Mouse (Mus musculus): ENCODE measurements around the gene Ftcd.
A peak's percentile ranks its signal among the peaks of the same experiment; 100 is the strongest.

Gene Ftcd

DNA sequence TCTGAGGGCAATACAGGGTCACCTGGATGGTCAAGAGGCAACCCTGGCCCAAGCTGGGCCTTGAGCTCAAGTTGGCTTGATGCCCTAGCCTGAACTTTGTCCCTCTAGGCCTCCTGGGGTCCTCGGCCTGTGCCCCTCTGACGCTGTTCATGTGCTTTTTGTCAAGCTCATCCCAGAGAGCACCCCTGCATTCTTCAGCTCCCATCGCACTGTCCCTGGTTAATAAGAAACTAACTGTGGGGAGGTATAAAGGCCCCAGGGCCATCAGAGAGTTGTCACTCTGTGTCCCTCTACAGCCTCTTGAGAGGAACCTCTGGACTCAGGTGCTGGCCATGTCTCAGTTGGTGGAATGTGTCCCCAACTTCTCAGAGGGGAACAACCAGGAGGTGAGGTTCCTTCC, at the start of gene Ftcd:
Ftcd (plus strand) TSS at position 275 of the 400 bp plus-strand sequence.
- no peak for DNase-seq (ENCODE audit: low read depth, low spot score)

DNA sequence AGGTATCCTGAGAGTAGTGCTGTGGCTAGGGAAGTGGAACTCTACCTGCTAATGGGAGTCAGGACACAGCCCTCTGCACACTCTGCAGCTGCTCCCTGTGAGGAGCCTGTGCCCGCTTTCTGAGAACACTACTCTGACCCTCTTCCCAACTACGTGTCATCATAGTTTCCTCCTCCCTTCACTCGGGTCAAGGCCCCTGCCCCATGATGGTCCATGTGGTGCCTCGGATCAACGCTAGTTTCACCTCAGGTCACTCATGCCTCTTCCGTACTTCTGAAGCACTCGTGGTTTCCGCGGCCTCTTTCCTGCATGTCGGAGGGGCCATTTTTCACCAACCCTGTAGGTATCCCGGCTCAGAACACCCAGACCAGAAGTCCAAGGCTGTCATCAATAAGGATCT, 44.5 kb upstream of the Ftcd start:
- DNase-seq (ENCODE audit: low read depth, low spot score) = no peak

DNA sequence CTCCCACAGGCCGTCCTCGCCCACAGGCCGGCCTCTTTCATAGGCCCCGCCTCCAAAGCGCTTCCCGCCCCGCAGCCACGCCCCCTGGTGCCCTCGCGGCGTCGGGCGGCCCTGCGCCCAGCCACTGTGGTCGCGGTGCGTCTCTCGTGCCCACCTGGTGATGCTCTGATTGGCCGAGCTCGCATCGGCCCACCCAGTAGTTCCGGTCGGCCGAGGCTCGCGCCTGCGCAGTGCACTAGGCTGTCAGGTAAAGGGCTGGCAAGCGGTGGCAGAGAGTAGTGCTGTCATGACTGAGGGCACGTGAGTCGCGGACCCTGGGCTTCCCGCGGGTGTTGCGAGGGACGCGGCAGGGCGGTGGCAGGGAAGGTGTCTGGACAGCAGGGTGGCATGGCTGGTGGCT, 44.1 kb upstream of the Ftcd start, which contains the start of gene Lss:
Lss (plus strand) TSS at position 214 of the 400 bp plus-strand sequence.
- peak; percentile 97 for DNase-seq (ENCODE audit: low read depth, low spot score)

DNA sequence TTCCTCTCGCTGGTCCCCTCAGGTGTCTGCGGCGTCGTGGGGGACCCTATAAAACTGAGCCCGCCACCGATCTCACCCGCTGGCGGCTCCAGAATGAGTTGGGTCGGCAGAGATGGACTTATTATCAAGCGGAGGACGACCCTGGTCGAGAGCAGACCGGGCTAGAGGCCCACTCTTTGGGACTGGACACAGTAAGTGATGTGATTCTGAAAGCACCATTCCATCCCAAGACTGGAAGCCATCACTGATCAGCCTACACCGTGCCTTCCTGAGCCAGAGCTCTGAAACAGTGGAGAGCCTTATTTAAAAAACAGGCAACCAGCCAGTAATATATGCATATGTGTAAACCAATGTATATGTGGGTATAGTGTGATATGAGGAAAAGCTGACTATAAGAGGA, 43.6 kb upstream of the Ftcd start:
- no peak for DNase-seq (ENCODE audit: low read depth, low spot score)

DNA sequence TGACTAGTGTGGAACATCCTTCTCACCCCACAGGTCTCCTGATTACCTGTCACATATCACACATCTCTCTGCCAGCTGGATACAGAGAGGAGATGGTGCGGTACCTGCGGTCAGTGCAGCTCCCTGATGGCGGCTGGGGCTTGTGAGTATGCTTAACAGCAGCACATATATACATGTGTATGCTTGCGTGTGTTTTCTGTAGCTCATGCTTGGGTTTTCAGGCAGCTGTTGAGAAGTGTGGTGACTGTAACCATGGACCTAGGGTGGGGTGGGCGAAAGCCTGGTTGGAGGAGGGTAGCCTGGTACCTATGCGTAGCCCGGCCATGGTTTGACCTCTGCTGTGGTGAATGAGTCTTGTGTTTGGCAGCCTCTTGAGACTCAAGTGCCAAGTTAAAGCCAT, 39.9 kb upstream of the Ftcd start:
- no peak for DNase-seq (ENCODE audit: low read depth, low spot score)

DNA sequence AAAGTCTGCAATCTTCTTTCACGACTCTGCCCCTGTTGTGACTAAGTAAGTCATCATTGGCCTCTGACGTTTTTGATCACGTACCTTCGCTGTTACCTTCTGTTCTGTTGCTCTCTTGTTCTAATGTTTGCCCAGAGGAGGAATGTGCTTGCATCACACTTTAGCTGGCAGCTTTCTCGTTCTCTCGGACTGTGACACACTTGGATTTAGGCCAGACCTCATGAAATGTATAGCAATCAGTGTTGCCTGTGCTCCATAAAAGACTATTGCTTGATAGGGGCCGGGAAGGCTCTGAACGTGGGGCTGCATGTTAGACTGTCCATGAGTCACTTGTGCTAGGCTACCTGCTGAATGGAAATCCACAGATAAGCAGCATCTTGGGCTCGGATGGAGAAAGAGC, 37.8 kb upstream of the Ftcd start:
- no peak for DNase-seq (ENCODE audit: low read depth, low spot score)

DNA sequence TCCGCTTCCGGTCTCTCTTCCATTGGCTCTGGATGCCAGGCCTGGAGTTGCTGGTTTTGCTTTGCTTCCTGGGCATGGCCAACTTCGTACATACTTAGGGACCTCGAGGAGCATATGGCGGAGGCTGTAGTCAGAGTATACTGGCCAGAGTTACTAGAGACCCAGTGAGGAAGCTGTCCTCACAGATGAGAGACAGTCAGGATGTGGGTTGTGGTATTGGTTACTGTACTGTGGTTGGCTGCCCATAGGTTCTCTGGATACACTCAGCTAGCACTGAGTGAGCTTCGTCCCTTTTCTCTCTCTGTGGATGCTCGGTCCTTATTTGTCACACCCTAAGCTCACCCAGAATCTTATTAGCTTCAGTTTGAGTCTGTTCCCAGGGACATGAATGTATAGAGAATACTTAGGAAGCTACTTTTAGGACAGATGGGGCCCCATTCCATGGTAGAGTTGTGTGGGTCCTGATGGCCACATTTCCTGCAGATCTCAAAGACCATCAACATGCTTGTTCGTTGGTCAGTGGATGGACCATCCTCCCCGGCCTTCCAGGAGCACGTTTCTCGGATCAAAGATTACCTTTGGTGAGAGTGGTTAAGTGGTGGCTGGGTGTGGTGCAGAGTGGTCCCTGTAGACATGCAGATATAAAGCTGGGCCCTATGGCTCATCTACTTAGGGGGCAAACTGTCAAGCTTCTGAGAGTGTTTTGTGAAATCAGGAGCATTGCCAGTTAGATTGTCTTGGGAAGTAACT, 33.9 kb upstream of the Ftcd start:
- no peak for DNase-seq (ENCODE audit: low read depth, low spot score)

DNA sequence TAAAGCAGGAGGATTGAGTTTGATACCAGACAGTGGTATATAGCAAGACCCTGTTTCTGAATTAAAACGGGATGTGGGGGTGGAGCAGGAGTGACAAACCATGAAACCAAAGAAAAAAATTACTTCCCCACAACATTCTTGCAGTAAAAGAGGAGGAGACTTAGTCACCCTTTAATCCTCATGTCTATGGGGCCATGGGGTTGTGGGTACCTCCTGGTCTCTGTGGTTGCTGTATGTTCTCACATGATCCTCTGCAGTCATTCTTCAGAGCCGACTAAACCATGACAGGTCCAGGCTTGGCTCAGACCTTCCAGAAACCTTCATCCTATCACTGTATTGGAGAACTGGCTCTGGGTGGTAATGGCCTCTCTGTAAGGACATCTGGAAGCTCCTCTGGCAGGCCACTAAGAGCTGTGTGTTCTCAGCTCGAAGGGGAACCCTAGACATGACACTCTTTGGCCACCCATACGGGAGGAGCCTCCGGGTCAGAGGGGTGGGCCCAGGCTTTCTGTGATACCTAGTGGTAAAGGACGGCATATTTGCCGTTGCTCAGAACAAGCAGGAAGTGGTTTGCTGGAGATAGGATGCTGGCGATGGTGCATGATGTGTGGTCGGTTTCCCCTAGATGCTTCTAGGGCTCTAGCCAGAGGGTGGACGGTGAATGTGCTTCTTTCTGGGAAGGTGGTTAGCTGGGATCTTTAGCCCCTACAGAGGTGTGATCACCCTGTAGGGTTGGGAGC, 32.6 kb upstream of the Ftcd start:
- DNase-seq (ENCODE audit: low read depth, low spot score) = no peak

DNA sequence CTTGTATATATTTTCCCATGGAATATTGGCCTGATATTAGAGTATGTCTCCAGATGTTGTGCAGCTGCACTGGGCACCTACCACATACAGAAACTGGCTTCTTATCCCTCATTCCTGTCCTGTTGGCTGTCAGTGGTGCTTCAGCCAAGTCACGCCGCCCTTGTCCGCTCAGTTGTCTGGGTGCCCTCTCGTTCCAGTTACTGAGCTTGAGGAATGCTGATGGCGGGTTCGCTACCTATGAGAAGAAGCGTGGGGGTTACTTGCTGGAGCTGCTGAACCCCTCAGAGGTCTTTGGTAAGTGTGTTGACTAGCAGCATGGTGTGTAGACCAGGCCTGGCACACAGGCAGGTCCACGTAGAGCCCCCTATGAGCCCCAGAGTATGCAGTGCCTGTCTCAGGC, 28.9 kb upstream of the Ftcd start:
- DNase-seq (ENCODE audit: low read depth, low spot score) = no peak

DNA sequence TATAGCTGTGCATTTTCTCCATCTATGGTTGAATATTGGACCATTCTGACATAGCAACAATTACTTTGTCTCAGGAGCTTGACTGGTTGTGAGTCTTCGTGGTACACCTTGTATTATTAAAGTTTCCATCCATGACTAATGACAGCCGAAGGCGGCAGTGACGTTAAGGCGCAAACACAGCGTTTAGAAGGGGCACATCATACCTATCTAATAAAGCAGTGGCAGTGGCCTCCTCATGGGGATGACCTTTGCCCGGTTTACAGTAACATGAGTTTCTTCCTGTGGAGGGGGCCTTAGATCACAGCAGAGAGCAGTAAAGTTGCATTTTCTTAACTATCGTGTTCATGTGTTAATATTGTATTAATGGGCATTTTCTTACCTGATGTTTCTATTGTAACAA, 27.2 kb upstream of the Ftcd start:
- no peak for DNase-seq (ENCODE audit: low read depth, low spot score)

DNA sequence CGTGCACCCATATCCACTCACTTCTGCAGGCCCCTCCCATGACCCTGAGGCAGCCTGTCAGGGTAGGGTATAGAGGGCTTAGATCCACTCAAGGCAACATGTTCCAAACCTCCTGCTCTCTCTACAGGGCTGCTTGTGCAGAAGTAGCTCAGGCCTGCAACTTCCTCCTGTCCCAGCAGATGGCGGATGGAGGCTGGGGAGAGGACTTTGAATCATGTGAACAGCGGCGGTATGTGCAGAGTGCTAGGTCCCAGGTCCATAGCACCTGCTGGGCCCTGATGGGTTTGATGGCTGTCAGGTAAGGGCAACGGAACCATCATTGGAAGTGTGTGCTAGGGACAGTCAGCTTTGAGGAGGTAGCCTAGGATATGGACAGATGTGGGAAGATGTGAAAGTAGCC, 25.0 kb upstream of the Ftcd start:
- DNase-seq (ENCODE audit: low read depth, low spot score) = no peak

DNA sequence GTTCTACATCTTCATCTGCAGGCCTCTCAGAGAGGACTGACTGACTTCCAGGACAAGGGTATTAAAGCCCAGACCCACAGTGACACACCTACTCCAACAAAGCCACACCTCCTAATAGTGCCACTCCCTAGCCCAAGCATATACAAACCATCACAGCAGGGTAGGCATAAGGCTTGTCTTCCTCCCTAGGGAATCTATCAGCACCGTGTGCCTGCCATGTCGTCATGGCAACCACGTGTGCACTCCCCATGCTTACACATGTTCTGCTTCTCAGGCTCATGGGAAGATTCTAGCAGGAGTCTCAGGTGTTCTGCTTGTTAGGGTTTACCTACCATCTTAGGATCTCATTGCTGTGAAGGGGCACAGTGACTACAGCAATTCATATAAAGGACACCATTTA, 23.9 kb upstream of the Ftcd start:
- DNase-seq (ENCODE audit: low read depth, low spot score) = no peak

DNA sequence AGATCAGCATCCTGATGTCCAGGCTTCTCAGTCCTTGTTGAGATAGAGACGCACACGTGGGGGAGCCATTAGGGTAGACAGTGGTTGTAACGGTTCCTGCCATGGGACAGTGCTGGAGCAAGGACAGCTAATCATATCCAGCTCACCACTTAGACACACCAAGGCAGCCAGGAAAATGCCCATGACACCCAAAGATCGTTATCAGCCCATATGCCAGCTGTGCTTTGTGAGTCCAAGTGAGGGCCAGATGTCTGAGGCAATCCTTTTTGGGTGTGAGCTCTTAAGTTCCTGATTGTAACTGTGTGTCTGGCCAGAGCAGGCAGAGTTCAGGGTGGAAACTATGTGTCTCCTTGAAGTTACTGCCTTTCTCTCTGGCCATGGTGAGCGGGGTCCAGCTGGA, 21.4 kb upstream of the Ftcd start:
- no peak for DNase-seq (ENCODE audit: low read depth, low spot score)

DNA sequence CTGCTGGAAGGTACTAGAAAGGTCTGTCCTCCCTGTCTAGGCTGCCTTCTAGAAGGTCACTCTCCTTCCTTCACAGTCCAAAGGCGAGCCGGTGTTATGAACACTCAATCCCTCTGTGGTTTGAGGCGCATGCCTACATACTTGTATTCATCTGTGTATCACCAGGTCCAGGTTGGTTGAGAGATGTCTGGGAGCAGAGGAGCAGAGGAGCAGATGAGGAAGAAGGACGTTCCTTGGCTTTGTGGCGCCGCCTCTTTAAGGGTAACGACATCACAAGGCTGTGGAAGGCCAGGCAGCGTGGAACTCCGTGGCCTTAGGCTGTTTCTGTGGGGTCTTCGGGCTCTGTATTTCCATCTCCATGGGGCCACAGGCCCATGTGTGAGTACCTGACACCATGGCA, 13.5 kb upstream of the Ftcd start, which contains the start of gene Spatc1l:
Spatc1l (plus strand) TSS at position 301 of the 400 bp plus-strand sequence.
- no peak for DNase-seq (ENCODE audit: low read depth, low spot score)

DNA sequence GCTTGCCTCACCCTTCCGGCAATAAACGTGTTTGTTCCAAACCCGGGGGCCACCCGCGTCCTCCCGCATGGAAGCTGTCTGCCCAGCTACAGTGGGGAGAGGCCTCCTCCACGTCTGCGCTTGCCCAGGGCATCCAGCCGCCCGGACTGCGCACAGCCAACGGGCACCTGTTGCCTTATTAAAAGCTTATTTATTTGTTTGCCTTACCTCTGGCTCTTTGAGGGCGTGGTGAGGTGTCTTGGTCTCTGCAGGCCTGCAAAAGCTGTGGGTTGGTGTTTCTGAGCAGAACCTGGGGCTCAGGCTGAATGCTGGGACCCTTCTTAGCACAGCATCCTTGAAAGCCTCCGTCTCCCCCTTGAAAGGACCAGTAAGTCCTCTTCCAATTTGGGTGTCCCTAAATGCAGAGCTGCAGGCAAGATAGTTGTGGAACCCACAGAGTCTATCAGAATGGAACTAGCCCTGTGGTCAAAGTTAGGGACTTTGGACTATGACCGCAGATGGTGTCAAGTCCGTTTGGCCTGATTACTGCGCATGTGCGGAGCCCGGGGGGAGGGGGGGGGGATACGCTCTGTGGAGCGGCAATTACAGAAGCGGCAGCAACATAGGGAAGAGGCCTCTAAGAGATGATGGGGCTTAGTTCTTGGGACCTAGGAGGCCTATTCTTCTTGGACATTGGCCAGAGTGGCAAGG, 5.3 kb upstream of the Ftcd start:
- DNase-seq (ENCODE audit: low read depth, low spot score) = no peak

DNA sequence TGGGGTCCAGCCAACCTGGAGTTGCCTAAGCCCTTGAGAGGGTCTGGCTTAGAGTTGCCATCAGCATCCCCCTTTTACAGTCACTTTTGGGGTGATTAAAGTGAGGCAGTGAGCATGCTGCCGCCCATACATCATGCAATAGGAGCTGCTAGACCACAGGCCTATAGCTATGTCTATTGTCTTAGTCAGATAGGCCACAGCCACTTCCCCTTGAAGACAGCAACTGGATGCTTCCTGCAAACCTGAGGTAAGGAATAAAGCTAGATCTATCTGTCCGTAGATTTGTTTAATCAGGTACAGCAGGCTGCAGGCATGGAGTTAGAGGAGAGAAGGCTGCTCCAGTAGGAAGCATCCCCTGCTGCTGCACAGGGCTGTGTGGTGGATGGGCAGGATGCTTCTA, 4.4 kb upstream of the Ftcd start:
- no peak for DNase-seq (ENCODE audit: low read depth, low spot score)

DNA sequence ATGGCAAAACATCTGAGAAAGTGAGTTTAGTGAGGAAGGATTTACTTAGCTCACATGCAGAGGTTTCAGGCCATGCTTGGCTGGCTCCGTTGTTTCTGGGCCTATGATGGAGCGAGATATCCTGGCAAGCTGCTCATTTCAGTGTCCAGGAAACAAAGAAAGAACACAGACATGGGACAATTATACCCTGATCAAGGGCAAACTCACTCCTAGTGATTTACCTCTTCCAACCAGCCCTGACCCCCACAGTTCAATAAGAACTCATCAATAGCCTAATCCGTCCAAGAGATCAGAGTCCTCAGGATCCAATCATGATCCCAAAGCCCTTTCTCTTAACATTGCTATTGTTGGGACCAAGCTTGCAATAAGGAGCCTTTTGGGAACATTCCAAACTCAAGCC, 3.3 kb upstream of the Ftcd start:
- no peak for DNase-seq (ENCODE audit: low read depth, low spot score)

DNA sequence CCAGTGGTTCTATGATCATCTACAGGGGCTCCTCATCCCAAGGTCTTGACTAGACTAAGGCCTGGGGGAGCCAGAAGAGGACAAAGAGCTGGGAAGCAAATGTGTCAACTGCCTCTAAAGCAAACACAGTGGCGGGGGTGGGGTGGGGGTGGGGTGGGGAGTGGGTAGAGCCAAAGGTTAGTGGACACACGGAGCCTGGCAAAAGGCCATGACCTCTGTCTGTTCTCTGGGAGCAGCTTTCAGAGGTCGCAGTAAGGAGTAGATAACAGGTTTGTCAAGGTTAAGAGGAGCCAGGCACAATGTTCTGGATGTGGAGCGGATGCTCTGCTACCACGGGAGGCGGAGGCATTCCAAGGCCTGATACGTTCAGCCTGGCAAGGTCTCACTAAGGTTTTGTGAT, 1.5 kb downstream of the Ftcd start:
- DNase-seq (ENCODE audit: low read depth, low spot score) = no peak

DNA sequence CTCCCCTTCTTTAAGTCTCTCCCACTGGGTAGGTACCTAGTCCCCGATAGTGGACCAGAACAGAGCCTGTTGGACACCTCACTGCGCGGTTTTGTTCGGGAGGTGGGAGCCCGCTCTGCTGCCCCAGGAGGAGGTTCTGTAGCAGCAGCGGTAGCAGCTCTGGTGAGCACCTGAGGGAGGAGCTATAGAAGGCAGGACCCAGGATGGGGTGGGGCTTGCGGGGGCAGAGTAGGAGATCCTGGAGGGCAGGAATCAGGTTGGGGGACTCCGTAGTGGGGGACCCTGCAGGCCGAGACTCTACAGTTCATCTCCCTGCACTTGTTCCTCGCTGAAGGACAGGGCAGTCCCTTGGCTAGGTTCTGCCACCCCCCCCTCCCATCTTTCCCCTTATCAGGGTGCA, 8.7 kb downstream of the Ftcd start:
- DNase-seq (ENCODE audit: low read depth, low spot score) = no peak

DNA sequence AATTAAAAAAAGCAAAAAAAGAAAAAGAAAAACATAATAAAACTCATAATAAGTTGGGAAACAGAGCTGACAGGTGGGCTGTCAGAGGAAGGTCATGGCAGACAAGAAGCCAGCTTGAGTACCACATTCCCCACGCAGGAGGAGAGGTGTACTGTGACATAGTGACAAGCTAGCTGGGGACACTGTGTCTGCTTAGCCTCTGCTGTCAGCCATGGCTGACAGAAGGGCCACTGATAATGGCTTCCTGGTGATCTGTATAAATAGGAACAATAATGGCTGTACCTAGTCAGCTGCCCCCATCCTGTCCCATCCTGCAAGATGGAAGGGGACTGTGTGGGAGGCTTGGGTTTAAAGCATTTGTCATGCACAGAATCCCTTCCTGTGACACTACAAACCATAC, 10.7 kb downstream of the Ftcd start:
- DNase-seq (ENCODE audit: low read depth, low spot score) = no peak

DNA sequence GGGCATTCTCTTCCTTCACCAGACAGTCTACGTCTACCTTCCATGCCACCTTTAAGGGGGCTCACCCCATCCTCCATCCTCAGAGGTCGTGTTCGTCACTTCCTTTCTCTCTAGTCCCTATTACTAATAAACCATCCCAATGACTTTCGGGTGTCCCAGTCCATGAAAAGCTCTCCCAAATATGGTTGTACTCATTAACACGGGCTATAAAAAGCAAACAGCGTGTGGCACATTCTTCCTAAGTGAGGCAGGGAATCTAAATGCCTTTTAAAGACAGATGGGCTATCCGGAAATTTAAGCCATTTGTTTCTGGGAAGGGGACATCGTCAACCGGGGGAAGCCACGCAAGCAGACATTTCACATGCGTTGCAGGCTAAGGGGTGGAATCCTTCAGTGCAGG, 14.7 kb downstream of the Ftcd start:
- DNase-seq (ENCODE audit: low read depth, low spot score) = peak; percentile 8

DNA sequence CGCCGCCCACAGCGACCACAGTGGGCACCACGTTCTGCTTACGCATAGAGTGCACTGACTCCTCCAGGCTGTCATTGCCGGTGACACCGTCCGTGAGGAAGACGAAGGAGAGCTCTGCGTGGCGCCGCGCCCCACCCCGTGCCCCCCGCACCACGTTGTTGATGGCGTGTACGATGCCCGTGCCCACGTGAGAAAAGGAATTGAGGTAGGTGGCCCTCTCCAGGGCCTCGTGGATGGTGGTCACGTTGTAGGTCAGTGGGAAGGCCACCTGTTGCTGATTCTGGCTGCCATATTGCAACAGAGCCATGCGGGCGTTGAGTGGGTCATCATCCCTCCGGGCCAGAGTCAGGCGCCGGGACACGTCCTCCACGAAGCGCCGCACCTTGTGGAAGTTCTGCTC, 20.9 kb downstream of the Ftcd start:
- no peak for DNase-seq (ENCODE audit: low read depth, low spot score)

DNA sequence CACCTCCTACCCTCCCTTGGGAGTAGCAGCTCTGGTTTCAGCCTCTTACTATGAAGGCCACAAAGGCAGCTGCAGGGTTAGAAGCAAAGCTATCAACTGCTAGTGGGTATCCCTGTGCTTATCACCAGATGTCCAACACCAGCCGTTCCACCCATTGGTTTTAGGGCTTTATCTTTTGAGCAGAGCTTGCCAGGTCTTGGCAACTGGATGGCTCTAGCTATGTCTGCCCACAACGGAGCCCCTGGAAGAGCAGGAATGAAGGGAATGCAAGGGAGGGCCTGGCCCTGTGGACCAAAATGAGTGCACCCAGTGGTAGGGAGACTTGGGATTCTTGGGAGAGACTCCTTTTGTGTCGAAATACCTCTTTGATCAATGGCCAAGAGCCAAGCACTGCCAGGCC, 27.2 kb downstream of the Ftcd start:
- no peak for DNase-seq (ENCODE audit: low read depth, low spot score)

Data from forelimb bud, embryonic 11.5 days (tissue).